Mouse (Mus musculus) liver, adult 2 months (tissue): Measurements from ENCODE around the gene Cryz. TPM values are rescaled to one million over a fixed set of nuclear protein-coding genes. Genes with fewer than 3 reads are reported as not detected.

ENCODE experiments used
- DNase-seq: peaks from one replicate; pipeline ENCODE4 v3.0.0-alpha.2; 2011; ENCODE audit warnings: low read depth, low spot score; ENCODE audit errors: extremely low read depth
- H3K27ac ChIP-seq: fragments of 200-500 bp; replicated peaks from 2 replicates; pipeline ENCODE4 v1.5.1; 2012; ENCODE audit warnings: low read depth, mild to moderate bottlenecking, control low read depth, inconsistent platforms, low read length; ENCODE audit not compliant: insufficient read depth
- H3K27me3 ChIP-seq: fragments of 200-500 bp; 2 replicates; pipeline ENCODE4 v1.6.1; 2012; ENCODE audit warnings: mild to moderate bottlenecking, moderate library complexity, low read length, inconsistent platforms; ENCODE audit not compliant: control insufficient read depth, insufficient read depth
- H3K36me3 ChIP-seq: fragments of 200-500 bp; 2 replicates; pipeline ENCODE4 v1.6.1; 2012; ENCODE audit warnings: low read length, inconsistent platforms; ENCODE audit not compliant: control insufficient read depth, insufficient read depth
- H3K4me1 ChIP-seq: fragments of 200-500 bp; 2 replicates; pipeline ENCODE4 v1.6.1; 2011; ENCODE audit warnings: low read length; ENCODE audit not compliant: control insufficient read depth, insufficient read depth
- H3K4me3 ChIP-seq: fragments of 200-500 bp; 2 replicates; pipeline ENCODE4 v1.5.1; 2011; ENCODE audit warnings: low read depth, mild to moderate bottlenecking, control low read depth, low read length, moderate library complexity; ENCODE audit not compliant: insufficient read depth
- H3K79me2 ChIP-seq: fragments of 200-500 bp; 2 replicates; pipeline ENCODE4 v1.6.1; 2012; ENCODE audit warnings: inconsistent platforms, mild to moderate bottlenecking, low read length, moderate library complexity; ENCODE audit not compliant: control insufficient read depth, insufficient read depth
- H3K9ac ChIP-seq: fragments of 200-500 bp; 2 replicates; pipeline ENCODE4 v1.6.1; 2012; ENCODE audit warnings: low read depth, mild to moderate bottlenecking, control low read depth, inconsistent platforms, low read length
- CTCF ChIP-seq: fragments of 200-500 bp; IDR thresholded peaks from 2 replicates; pipeline ENCODE4 v1.5.1; 2011; ENCODE audit warnings: low read depth, low read length, control low read depth
- POLR2A ChIP-seq: fragments of 200-500 bp; IDR thresholded peaks from 2 replicates; pipeline ENCODE4 v1.6.1; 2011; ENCODE audit warnings: low read length, control low read depth; ENCODE audit not compliant: insufficient read depth; ENCODE audit errors: extremely low read depth
- WGBS: fragments of 180-500 bp; shearing (Covaris S2); methylation state at CpG from one replicate; pipeline ENCODE4 v1.1.7; 2018; 5-methylcytosine and 5-hydroxymethylcytosine counted together
- polyA plus RNA-seq: library from polyadenylated mRNA; depleted of rRNA; stranded (reverse); fragments of >200 nt; gene quantifications from 2 replicates; pipeline ENCODE4 v1.2.3, GENCODE M21; 2012; rRNA removed
- total RNA-seq: library from RNA; depleted of rRNA; stranded (reverse); fragments of >200 nt; gene quantifications from 2 replicates; pipeline ENCODE4 v1.2.3, GENCODE M21; 2014; rRNA removed

Gene Cryz
- total and polyA plus RNA-seq, 2 experiments = 46.3 to 82.2 TPM

GRCm38 (mm10) chr3:154664636-154665035 is 68.1 kb downstream of the Cryz start:
- 37% methylated on average over 4 of the region's 4 CpGs for WGBS
- H3K27me3 ChIP-seq = peaks cover 15% of the 10 kb centered on the region; the same call in 1 of the 2 replicates
- no peaks in the 10 kb centered on the region for H3K36me3 ChIP-seq
- no peak overlapping the region for H3K9ac ChIP-seq
- H3K27ac ChIP-seq = no peak overlapping the region
- no peaks in the 10 kb centered on the region for H3K79me2 ChIP-seq
- DNase-seq = no peak
- TF ChIP-seq POLR2A = no peak
- no peak overlapping the region for H3K4me3 ChIP-seq
- H3K4me1 ChIP-seq = no peaks in the 10 kb centered on the region

- WGBS = 76% methylated on average over 3 of the region's 3 CpGs
- no peak overlapping the region for H3K4me3 ChIP-seq
- peaks cover 12% of the 10 kb centered on the region; the same call in 1 of the 2 replicates for H3K27me3 ChIP-seq
- no peaks in the 10 kb centered on the region for H3K36me3 ChIP-seq
- TF ChIP-seq CTCF (no peak), POLR2A (no peak)
- no peaks in the 10 kb centered on the region for H3K4me1 ChIP-seq
- no peak overlapping the region for H3K27ac ChIP-seq
- no peak for DNase-seq
- no peaks in the 10 kb centered on the region for H3K79me2 ChIP-seq
- no peak overlapping the region for H3K9ac ChIP-seq
These were observed 72.0 kb downstream of the Cryz start for GRCm38 (mm10) chr3:154668485-154668884.

- Histone ChIP-seq H3K4me1 (no peaks in the 10 kb centered on the region), H3K36me3 (no peaks in the 10 kb centered on the region), H3K79me2 (no peaks in the 10 kb centered on the region), H3K9ac (no peak overlapping the region), H3K27ac (no peak overlapping the region), H3K27me3 (0 out of 2 replicates have a peak, but pooled peaks cover 2% of the 10 kb centered on the region), H3K4me3 (no peak overlapping the region)
- TF ChIP-seq POLR2A (no peak), CTCF (no peak)
- 80% methylated on average over 6 of the region's 6 CpGs for WGBS
- DNase-seq = no peak
These were observed 74.1 kb downstream of the Cryz start for GRCm38 (mm10) chr3:154670584-154670983.

GRCm38 (mm10) chr3:154671013-154671412 is 74.5 kb downstream of the Cryz start:
- TF ChIP-seq CTCF = no peak
- TF ChIP-seq POLR2A = no peak
- no peaks in the 10 kb centered on the region for H3K4me1 ChIP-seq
- no peak overlapping the region for H3K9ac ChIP-seq
- no peak overlapping the region for H3K27ac ChIP-seq
- H3K79me2 ChIP-seq = no peaks in the 10 kb centered on the region
- H3K4me3 ChIP-seq = no peak overlapping the region
- 0 out of 2 replicates have a peak, but pooled peaks cover 2% of the 10 kb centered on the region for H3K27me3 ChIP-seq
- no peak for DNase-seq
- no peaks in the 10 kb centered on the region for H3K36me3 ChIP-seq
- WGBS = 60% methylated on average over 5 of the region's 5 CpGs

Other genes starting within 250 kb of the Cryz start
- 2.6 and 5.4 TPM in 2 replicates for gene Tyw3, start 393 bp downstream of the Cryz start, total RNA-seq
- 5.3 and 5.6 TPM in 2 replicates for gene Tyw3, start 393 bp downstream of the Cryz start, polyA plus RNA-seq
- gene Erich3, start 67.1 kb downstream of the Cryz start, total RNA-seq = 0.09 and 0.13 TPM in 2 replicates
- gene Erich3, start 67.1 kb downstream of the Cryz start, polyA plus RNA-seq = not detected in 2 replicates